Mouse (Mus musculus): Measurements from ENCODE around the gene Fkbp10.

Fkbp10 gene

GRCm38 (mm10) chr11:100409686-100410085 lies 5.8 kb upstream of the Fkbp10 start:
- DNase-seq (ENCODE audit: extremely low spot score, low spot score): no peak

GRCm38 (mm10) chr11:100411736-100412135 lies 3.8 kb upstream of the Fkbp10 start:
- DNase-seq (ENCODE audit: extremely low spot score, low spot score): no peak

DNA sequence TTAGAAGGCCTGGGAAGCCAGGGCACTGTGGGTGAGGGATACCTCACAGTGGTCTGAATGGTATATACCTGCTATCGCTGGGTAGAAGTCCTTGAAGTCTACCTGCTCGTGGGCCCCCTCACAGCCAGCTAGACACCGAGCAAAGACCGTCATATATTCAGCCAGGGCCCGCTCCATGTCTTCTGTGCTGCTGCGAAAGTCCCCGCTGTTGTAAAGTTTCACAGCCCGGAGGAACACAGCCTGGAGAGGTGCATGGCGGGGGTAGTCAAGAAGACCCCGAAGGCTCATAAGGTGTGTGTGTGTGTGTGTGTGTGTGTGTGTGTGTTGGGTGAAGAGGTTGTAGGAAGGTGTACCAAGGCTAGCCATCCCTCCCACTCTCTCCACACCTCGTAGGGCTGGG lies 2.0 kb upstream of the Fkbp10 start:
- no peak for DNase-seq (ENCODE audit: extremely low spot score, low spot score)

GRCm38 (mm10) chr11:100414021-100414913 lies 1.2 kb upstream of the Fkbp10 start, which contains the start of gene P3h4:
P3h4 (minus strand) TSS chr11:100414836.
- DNase-seq (ENCODE audit: extremely low spot score, low spot score): peak; percentile 94

- DNase-seq (ENCODE audit: extremely low spot score, low spot score): no peak
Measured at GRCm38 (mm10) chr11:100421537-100421936, 6.0 kb downstream of the Fkbp10 start.

- no peak for DNase-seq (ENCODE audit: extremely low spot score, low spot score)
Measured at GRCm38 (mm10) chr11:100423836-100424235, 8.3 kb downstream of the Fkbp10 start.

DNA sequence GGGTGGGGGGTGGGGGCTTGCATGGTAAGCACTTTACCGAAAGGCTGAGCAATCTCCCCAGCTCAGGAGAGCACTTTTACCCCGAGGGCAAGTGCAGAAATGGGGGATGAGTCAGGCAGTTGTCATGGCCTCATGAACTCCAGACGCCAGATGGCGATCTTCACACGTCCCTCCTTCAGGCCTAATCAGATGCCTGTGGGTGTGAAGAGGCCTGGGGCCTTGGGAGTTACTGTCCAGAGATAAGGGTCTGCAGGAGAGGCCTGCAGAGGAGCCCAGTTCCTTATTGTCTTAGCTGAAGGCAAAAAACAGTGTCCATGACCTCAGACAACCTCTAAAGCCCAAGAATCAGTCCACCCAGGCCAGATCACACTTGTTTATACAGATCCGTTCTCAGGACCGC lies 10.4 kb downstream of the Fkbp10 start:
- peak; percentile 49 for DNase-seq (ENCODE audit: extremely low spot score, low spot score)

DNA sequence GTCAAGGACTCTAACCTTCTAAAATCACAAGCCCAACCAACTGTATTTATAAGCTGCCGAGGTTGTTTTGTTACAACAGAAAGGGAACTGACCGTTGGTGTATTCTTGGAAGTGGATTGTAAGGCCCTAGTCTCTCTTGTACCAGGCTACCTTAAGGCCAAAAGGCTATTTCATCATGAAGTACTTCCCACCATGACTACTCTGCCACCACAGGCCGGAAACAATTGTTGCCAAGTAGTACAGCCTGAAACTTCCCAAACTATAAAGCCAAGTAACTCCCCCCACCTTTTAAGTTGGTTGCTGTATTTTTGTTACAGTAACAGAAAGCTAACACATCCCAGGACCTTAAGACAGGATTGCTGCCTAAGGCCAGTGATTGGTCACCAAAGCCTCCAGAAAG lies 11.3 kb downstream of the Fkbp10 start:
- no peak for DNase-seq (ENCODE audit: extremely low spot score, low spot score)

DNA sequence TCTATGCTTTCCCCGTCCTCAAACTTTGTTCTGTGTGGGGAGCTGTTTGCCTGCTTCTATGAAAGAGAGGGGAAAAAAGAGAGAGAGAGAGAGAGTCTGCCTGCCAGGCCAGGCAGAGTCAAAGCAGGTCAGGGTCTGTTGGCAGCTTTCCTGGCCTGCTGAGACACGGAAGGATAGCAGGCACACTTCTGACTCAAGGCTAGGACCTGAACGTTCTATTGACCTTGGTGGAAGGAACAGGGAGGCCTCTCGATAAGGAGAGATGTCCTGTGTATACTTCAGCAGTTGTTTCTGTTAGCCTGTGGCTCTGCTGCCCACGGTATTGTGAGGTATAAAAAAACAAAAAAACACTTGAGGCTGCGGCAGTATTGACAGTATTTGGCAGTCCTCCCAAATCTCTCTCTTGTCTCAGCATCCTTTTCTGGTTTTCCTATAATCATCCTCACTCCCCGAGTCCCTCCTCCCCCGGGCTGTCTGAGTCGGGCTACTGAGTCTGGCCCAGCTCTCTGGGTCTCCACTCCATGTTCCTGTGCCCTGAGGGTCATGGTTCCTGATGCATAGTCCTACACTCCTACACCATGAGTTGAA lies 13.2 kb downstream of the Fkbp10 start:
- DNase-seq (ENCODE audit: extremely low spot score, low spot score): no peak

- DNase-seq (ENCODE audit: extremely low spot score, low spot score): no peak
Measured at GRCm38 (mm10) chr11:100430052-100430451, 14.6 kb downstream of the Fkbp10 start.

GRCm38 (mm10) chr11:100432002-100432401 lies 16.5 kb downstream of the Fkbp10 start:
- no peak for DNase-seq (ENCODE audit: extremely low spot score, low spot score)

- DNase-seq (ENCODE audit: extremely low spot score, low spot score): no peak
Measured at GRCm38 (mm10) chr11:100435678-100436246, 20.3 kb downstream of the Fkbp10 start.

DNA sequence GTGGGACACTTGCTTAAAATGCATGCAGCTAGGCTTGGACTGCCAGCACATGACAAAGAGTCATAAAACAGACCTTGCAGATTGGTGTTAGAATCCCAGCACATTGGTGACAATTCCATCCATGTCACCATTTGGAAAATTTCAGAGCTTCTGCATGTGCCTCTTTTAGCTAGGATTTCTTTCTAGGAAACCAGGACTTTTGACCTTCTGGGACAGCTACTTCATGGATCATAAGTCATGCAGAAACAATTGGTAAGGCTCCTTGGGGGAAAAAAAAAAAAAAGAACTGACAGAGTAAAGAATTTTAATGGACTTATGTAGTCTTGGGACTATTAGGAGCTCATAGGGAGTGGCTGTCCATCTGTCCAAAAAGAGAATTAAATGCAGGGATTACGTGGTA lies 22.4 kb downstream of the Fkbp10 start:
- DNase-seq (ENCODE audit: extremely low spot score, low spot score): no peak

GRCm38 (mm10) chr11:100440691-100441522 lies 25.4 kb downstream of the Fkbp10 start:
- DNase-seq (ENCODE audit: extremely low spot score, low spot score): peak; percentile 81

- no peak for DNase-seq (ENCODE audit: extremely low spot score, low spot score)
Measured at GRCm38 (mm10) chr11:100441797-100442196, 26.3 kb downstream of the Fkbp10 start, which contains the start of the genes Nt5c3b and Klhl10. Nt5c3b (minus strand) TSS chr11:100441808. Klhl10 (plus strand) TSS chr11:100441917.

GRCm38 (mm10) chr11:100442625-100443024 lies 27.1 kb downstream of the Fkbp10 start:
- no peak for DNase-seq (ENCODE audit: extremely low spot score, low spot score)

GRCm38 (mm10) chr11:100457247-100457646 lies 41.8 kb downstream of the Fkbp10 start:
- no peak for DNase-seq (ENCODE audit: extremely low spot score, low spot score)

DNA sequence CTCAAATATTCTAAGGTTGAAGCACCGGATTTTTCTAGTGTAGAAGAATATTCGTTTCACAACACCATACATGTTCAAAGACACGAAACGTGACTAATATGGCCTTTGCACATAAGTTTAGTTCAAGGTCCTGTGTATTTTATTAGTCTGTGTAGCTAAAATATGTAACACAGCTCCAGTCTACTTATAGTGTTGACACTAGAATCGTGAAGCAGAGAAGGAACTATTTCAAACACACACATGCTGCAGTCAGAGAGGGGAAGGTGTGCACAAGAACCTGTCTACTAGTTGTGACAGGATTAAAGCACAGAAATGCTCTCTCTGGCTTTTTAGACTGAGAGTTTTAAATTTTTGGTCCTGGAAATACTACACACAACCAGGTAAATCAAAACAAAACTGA lies 42.2 kb downstream of the Fkbp10 start:
- no peak for DNase-seq (ENCODE audit: extremely low spot score, low spot score)

DNA sequence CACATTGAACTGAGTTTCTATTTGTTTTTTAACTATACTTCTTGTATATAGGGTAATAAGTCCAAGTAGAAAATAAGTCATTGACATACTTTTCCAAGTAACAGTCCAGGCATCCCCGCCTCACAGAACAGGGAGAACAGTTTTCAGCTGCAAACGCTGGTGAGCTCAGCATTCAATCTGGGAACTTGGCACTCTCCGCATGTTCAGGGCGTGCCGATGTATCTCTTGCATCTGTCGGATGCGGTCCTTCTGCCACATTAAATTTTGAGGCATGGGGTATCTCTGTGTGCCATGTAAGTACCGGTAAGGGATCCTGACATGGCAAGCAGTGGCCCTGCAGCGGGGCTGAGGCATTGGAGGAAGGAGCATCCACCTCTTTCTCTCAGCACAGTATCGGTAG lies 47.2 kb downstream of the Fkbp10 start:
- DNase-seq (ENCODE audit: extremely low spot score, low spot score): no peak

DNA sequence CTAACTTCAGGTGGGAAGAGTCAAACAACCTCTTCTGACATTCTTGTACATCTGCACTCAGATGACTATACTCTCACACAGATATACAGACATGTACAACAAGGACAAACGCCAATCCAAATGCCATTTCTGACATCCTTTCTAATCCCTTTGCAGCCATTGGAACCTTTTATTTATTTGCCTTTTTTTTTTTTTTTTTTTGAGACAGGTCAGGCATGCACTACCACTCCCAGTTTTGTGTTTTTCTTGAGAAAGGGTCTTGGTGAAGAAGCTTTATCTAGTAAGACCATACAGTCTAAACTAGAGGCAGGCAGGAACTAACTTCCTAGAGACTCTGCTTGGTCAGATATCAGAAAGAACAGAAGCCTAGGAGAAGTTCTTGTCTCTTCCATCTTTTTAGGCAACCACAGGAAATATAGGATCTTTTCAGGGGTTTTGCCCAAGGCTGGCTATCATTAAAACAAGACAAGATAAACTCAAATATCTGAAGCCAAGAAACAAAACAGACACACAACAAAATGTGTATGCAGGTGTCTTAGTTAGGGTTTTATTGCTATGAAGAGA lies 49.8 kb downstream of the Fkbp10 start:
- DNase-seq (ENCODE audit: extremely low spot score, low spot score): no peak

DNA sequence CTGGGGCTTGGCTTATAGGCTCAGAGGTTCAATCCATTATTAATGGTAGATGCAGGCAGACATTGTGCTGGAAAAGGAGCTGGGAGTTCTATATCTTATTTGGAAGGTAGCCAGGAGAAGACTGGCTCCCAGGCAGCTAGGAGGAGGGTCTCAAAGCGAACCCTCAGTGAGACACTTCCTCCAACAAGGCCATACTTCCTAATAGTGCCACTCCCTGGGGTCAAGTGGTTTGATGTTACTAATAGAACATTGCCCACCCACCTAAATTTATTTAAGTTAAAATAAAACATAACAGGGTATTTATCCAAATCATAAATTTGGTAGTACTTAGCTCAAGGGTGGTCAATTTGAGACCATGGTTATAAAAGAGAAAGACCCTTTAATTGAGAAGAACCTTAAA lies 50.3 kb downstream of the Fkbp10 start:
- DNase-seq (ENCODE audit: extremely low spot score, low spot score): no peak

Measured in neural tube, embryonic 10.5 days (tissue).